Mouse (Mus musculus): ENCODE data around the gene Camta1.

Gene Camta1

DNA sequence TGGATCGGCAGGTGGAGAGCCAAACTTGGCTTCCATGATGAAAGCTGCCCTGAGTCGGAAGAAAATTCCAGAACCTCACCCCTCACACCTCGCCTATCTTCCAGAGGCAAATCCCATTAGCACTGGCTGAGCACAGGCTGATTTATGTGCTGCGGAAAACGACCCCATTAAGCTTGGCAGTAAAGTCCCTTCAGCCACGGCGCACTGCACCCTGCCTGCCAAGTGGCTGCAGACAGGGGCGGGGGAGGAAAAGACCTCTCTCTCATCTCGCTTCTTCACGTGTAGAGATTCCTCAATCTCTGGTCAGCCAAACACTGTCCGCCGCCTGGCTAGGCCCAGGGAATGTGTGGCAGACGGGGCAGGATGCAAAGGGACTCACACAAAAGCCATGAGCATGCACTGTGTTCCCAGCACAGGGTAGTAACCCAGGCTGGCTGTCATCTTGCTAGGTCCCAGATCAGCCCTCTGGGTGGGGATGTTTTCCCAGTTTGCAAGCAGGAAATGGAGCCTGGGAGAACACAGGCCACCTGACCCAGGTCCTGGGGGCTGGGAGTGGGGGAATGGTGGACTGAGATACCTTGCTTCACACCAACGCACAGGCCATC, 494.6 kb downstream of the Camta1 start:
- DNase-seq: no peak

DNA sequence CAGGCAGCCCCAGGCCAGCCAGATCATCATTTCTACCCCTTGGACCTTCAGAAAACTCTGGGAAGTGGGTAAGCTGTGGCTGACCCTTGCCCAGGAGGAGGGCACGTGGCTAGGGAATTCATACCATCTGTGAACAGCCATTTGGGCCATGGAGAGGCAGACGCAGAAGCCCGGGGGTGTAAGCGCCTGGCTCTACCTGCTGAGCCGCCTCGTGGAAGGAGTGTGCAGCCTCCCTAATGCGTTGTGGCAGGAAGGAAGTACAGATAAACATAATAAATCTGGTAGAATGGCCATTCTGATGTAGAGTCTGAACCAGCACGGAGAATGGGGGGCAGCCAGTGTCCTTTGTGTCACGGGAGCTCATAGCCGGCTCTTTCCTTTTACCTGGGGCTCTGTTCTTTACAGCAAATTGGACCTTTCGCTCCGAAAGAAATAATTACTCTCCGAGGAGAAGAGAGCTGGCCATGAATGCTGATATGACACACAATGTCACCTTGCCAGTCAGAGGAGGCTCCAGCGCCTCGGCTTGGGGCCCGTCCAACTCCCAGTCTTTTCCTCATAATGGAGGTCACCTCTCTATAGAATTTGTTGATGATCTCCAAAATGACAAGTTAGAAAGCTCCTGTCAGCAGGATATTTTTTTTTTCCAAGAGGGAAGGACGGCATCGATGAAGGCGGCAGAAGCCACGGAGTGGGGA, 500.6 kb downstream of the Camta1 start:
- DNase-seq: no peak

DNA sequence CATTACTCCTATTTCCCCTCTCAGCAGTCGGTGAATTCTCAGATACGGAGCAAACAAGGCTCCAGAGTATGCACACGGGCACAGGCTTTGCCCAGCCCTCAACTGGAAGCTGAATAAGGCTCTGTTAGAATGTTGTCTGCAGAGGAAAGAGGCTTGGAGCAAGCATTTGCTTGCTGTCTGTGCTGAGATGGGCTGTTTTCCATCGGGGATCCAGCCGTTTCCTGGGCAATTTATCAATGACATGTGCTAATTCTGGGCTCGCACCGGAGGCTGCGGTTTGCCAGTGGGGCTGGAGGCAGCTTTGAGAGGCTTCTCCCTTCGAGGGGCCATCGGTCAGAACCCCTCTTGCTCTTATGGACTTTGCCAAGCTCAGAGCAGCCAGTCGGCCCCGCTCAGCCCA, 506.2 kb downstream of the Camta1 start:
- no peak for DNase-seq

DNA sequence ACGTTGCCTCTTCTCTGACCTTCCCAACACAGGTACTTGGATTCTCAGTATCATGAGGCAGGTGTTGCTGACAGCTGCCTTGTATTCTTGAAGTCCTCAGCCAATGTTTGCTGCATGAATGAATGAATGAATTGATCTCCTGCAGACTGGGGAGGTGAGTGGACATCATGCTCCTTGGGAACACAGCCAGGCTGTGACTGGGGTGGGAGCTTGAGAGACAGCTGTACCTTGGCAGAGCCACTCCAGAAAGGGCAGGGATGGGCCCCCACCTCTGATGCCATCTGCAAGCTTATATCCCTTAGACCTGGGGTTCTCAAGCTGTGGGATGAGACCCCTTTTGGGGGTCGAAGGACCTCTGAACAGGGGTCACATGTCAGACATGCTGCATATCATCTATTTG, 508.9 kb downstream of the Camta1 start:
- DNase-seq: no peak

DNA sequence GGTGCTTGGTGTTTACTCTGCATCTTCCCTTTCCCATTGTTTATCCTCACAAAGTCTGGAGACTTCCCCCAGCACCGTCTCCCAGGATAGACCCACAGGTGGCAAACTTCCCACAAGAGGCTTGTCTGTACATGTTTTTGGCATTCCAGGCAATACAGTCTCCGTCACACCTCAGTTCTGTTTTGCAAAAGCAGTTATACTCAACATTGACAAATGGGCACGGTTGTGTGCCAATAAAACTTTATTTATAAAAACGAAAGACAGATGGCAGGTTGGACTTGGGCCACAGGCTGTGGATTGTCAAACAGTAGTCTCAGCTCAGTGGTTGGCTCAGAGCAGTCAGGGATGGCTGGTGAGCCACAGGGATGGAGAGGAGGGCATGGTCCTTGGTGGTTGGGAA, 509.4 kb downstream of the Camta1 start:
- DNase-seq: no peak

DNA sequence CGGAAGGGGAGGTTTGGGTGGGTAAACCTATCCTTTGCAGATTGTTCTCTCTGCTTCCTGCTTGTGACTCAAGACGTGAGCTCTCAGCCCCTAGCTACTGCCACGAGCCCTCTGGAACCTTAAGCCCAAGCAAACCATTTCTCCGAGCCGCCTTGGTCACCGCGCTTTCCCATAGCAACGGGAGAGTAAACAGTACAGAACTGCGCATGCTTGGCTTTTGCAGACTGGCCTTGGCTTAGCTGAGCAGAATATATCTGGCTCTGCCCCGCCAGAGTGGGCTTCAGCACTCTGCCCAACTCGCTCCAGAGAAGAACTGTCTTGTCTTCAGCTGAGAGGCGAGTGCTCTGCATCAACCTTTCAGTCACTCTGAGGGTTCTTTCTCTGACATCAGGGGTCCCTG, 509.9 kb downstream of the Camta1 start:
- DNase-seq: no peak

DNA sequence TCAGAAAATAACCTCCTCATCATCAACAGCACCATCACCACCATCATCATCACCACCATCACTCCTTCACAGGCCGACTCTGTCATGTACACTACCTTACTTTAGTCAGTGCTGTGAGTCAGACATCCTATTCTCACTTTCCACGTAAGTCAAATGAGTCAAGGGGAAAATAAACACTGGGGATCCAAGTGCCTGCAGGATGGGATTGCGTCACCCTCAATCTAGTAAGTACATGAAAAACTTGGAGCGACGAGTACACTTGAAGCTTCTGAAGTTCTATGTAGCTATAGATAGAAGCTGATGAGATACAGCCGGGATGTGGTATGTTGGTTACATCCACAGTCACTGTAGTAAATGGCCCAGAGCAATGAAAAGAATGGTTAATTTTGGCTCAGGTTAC, 514.1 kb downstream of the Camta1 start:
- DNase-seq: no peak

DNA sequence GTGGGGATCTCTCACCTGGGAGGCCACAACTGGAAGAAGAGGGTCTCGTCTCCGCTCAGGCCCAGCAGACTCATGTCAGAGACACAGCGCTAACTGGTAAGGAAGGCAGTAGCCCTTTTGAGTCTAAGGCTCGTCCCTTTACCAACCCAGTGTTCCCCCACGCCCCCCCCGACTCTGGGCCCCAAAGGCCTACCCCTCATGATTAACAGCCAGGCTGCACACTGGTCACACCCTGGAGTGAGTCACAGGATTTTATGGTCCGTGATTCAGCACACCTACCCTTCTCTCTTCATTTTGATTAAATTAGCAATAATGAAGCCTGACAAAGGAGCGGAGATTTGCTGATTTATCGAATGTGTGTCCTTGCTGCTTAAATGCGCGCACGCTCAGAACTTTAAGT, 515.0 kb downstream of the Camta1 start:
- DNase-seq: no peak

DNA sequence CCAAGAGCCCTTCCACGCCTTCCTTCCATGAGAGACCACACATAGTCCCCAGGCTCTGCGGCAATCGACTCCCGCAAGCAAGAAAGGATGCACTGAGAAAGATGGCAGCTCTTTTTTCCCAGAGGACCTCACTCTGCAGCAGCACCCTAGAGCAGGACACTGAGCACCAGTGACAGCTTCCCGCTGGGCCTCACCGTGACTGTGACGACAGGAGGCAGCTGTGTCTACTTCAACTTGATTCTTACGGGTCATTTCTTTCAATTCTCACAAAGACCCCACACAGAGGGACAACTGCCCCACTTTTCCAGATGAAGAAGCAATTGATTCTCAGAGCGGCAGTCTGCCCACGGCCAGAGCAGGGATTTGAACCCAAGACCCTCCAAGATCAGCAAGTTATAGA, 516.9 kb downstream of the Camta1 start:
- no peak for DNase-seq

DNA sequence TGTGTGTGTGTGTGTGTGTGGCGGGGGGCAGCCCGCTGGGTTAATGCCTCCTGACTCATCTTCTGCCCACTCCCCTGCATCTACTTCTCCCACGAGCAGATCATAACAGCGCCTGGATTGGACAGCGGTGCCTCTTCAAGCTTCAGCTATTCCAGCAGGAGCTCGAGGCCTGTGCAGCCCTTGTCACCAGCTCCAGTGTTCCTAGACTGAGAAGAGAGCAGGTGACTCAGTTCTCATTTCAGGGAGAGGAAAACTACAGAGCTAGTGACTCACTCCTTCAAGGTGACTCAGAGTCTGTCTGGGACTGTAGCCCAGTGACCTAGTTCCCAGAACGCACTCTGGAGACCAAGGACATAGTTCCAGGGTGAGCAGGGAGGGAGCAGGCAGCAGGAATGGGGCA, 522.3 kb downstream of the Camta1 start:
- DNase-seq: no peak

DNA sequence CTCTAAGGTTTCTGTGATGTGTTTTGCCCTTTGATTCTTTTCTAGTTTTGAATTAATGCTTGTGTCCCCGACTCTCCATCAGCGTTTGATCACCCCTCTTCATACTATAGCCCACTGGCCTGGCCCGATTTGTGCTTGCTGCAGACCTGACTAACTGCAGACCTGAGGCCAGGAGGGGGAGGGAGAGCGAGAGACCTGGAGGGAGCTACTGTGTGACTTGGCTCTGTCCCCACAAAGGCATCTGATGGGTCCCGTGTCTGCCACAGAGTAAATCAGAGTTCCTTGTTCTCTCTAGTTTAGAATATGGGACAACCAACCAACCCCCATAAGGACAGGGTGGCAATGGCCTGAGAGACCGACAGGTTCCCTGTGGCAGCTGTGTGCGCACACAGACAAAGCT, 522.7 kb downstream of the Camta1 start:
- DNase-seq: no peak

DNA sequence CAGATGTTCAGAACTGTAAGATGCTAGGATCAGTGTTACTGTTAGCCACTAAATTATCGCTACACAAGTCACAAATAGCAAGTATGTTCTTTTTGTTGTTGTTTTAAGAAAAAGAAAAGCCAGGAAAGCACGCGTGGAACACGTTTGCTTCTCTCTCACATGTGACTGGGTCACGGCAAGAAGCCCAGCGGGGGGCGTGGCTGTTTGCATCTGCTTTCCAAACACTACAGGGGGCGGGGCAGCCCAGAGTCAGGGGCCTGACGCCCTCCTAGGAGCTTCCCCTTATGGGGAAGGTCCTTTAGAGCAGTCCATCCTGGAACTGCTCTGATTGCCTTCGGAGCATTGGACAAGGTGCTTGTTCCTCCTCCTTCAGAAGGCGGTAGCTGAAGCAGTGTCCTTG, 524.1 kb downstream of the Camta1 start:
- no peak for DNase-seq

DNA sequence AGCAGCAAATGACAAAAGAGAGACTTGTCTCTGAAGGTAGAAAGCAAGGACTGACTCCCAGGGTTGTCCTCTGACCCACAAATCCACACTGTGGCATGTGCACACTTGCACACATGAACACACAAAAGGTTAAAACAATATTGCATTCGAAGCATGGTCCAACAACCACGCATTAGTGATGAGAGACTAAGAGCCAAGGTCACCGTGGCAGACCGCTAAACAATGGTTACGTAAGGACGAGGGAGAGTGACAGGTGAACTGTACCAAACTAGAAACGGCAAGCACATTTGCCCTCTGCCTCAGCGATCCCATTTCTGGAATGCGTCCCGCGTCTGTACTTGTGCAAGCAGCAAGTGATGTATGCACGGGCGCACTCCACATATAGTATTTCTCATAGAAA, 525.3 kb downstream of the Camta1 start:
- no peak for DNase-seq

DNA sequence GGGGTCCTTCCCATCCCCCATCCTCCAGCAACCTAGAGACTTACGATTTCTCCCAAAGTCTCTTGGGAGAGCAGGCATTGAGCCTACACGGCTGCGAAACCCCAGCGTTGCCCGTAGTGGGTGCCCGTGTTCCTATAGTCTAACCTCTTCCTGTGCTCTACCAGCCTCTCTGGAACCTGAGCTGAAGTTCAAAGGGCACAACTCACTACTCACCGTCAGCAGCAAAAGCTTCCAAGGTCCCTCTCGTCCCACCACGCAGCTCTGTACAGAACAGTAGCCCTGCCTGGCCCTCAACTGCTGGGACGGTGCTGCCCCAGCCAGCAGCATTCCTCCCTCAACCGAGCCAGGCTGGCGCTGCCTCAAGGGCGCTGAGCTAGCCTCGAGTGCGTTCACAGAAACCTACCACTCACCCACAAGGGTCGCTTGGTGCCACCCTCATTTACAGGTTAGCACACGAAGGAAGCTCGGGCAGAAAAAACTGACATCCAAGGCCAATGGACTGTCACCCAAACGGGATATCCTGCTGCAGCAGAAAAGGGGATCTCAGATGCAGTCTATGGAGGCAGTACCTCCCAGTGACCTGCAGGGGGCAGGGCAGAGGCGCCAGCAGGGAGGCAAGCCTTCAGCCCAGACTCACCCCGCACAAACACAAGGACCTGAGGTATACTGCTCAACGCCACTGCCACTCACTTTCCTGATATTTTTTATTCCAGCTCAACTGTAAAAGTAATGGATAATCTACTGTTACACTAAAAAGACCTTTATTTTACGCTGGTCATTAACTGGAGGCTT, 526.5 kb downstream of the Camta1 start:
- peak; percentile 7 to 19 for DNase-seq

DNA sequence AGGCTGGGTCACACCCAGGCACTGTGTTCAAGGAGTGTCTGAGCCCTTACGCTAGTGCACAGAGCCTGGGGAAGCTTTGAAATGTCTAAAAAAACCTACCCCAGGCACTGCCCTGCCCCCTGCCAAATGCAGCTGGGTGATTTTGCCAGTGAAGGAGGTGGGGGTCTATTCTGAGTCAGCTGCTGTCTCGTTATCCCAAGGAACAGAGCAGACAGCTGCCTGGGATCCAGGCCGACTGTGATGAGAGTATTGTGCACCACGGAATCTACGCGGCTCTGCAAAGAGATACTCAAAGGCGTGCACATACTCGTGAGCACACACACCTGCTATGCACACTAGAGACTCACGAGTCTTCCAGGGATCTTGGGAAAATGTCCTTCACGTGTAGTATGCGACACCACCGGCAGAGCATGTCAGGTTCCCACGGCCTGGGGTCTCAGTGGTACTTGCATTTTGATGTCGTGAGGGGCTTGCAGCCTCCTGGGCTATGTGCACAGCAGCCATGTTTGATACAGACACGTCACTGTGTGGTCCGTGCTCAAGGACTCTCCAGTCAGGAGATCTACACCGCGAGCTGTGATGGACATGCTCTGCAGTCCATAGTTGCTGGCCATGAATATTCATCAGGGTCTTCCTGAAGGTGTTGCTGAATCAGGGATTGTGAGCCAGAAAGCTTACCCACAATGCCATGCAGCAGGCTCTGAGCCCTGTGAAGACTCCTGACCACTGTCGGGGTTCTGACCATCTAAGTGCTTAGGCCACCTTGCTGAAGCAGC, 529.4 kb downstream of the Camta1 start:
- DNase-seq: no peak

DNA sequence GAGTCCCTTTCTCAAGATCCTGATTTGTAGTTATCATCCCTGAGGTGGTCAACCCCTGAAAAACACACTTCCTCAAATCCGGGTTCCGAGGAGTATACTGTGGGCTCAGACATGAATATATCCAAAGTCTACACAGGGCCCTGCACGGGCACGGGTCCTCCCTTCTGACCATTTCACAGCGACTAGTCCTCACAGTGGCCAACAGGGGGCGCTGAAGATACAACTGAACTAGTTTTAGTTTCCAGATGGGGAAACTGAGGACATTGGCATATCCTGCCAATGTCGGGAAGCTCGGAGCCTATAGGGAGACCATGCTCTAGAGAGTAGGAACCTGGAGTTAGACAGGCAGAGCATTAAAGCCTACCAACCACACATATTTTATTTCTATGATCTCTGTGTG, 530.7 kb downstream of the Camta1 start:
- DNase-seq: no peak

DNA sequence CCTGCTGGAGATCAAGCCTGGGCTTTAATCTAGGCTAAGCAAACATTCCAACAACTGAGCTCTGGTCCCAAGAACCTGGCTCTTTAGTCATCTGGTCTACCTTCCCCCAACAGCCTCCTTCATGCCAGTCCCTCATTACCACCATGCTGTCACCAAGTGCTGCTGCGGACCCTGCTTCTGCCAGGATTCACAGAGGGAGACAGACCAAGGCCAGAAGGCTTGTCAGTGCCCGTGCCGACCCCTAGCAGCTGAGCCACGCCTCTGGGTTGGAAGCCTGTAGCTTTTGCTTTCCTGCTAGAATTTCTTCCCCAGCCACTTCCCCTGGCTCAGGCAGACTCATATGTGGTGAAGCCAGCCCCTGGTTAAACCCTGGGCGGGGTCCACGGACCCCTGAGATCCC, 533.6 kb downstream of the Camta1 start:
- no peak for DNase-seq

DNA sequence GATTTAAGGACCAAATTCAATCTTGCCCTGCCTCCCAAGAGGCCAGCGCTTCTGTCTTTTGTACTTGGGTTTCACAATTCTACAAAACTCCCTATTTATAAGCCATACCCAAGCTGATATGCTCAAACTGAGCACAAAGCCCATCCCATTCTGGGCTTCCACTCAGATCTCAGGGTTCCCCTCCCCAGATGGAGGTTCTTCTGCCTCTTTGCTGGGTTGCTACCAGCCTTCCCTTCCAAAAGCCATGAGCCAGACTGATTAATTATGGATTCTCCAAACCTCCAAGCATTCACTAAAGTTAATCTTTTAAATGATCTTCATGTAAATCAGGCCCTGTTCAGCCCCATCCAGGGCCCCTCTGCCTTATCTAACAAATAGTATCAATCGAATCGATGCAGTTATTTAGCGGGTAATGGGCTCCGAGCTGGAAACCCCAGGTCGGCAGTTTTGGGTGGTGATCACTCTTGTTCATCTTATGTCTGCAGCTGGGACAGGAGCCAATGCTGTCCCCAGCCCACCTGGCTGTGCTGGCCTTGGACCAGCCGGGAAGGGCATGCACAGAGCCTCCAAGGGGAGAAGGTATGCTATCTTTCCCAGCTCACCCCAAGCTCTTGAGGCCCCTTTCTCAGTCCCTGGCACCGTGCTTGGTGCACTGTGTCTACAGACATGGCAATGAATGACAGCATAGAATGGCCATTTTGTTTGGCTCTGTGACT, 534.5 kb downstream of the Camta1 start:
- no peak for DNase-seq

DNA sequence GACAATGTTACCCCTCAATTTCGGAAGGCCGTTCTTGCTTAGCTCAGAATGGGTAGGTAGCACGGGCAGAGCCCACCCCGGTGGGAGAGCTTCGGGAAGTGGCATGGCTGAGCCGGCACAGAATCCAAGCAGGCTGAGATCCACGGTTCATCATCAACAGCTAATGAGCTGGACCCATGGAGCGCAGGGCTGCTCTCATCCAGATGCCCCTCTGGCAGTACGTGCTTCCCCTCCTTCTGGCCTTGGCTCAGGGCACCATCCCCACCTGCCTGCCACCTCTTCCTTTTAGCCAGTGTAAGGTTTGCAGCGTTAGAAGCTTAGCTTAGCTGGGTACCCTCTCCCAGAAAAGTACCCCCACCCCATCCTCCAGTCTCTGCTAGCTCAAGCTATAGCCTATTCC, 545.2 kb downstream of the Camta1 start:
- DNase-seq: no peak

DNA sequence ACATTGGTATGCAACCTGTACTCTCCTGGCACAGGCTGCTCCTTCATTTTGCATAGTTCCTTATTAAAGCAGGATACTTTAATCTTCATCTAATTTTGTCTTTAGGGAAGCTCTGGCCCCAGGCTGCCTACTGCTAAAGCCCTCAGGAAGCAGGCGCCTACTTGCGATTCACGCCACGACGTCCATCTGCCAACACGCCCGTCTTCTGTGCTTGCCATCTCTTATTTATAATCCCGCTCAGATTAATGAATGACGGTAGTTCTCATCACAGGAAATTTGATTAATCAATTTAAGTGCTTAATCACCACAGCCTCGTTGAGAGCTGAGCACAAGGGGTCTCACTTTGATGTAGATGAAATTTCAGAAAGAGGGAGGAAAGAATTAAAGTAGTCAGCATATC, 546.0 kb downstream of the Camta1 start:
- DNase-seq: no peak

DNA sequence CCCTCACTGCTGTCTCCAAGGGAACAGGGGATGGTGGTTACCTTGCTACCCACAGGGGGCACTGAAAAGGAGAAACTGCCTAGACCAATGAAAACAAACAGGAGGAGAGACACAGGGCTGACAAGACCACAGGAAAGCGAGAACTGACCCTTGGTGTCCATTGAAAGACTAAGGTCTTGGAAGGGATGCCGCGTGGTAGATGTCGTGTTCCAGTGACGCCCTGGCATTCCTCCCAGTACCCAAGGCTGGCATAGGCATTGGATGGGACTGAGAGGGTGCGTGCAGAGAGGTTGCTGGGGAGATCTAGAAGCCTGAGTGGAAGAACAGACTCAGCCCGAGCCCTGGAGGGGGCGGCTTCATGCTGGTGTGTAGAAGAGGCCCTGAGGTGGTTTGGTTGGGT, 550.9 kb downstream of the Camta1 start:
- no peak for DNase-seq

DNA sequence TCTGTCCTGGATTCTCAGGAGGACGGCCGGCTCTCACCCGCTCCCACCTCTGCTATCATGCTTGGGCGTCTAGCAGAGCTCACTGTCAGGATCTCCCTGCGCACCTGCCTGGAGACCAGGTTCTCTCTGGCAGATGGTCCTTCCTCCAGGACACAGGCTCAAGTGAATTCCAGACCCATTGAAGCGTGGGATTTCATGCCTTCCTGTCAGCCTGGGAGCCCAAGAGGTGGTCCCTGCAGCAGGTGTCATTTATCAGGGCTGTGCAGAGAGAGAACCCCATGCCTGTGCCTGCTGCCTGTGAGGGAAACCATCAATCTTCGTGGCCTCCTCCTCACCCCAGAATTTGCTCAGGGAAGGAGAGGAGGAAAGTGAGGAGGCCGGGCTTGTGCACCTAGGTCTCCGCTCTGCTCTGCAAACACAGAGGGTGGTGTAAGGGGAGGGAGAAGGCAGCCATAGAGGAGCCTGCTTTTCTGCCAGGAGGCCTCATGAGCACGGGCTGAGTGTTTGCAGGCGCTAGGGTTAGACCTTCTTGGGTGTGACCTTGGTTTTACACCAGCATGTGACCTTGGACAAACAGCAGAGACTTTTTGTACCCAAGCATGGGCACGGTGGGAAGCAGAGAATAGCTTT, 551.5 kb downstream of the Camta1 start:
- no peak for DNase-seq

All from thymus, postnatal 36 days (tissue).